17 mouse cellular contexts compared by ENCODE assay signal in genomic region chr4:59253055-59253434, GRCm38 (mm10).
A peak's percentile ranks its signal among the peaks of the same experiment; 100 is the strongest.
DNase-seq lines count a peak whose midpoint lies in the region; ATAC-seq and TF ChIP-seq lines count a peak whose summit lies in the region.
"Had no signal": no experiment of that assay in that cellular context is flagged by ENCODE, and none has a peak within 500 bp of the region (broad histone marks: within the 10 kb centered on the region; RNA-seq: fewer than 3 reads in every experiment).

No protein-coding gene starts in this region.

- no peaks in the 10 kb centered on the region for H3K27me3 ChIP-seq in heart, embryonic 12.5 days (replicated peaks)
- H3K27me3 ChIP-seq in embryonic facial prominence, embryonic 15.5 days: no peaks in the 10 kb centered on the region
- H3K27me3 ChIP-seq in liver, adult 2 months (ENCODE audit: control insufficient read depth, insufficient read depth, low read length): no peaks in the 10 kb centered on the region

- H3K27ac ChIP-seq in heart, embryonic 12.5 days (ENCODE audit: poor library complexity, severe bottlenecking): no peak overlapping the region
- peak overlapping the region; percentile 34; the same call in 1 of the 2 replicates for H3K27ac ChIP-seq in embryonic facial prominence, embryonic 15.5 days (replicated peaks)
- H3K27ac ChIP-seq in liver, adult 2 months (replicated peaks; ENCODE audit: insufficient read depth, low read depth, low read length): no peak overlapping the region
- no peak overlapping the region for H3K27ac ChIP-seq in layer of hippocampus, adult 2 months
- H3K27ac ChIP-seq: gastrocnemius, adult 2 months had no signal

- H3K4me3 ChIP-seq in heart, embryonic 12.5 days: no peak overlapping the region
- no peak overlapping the region for H3K4me3 ChIP-seq in embryonic facial prominence, embryonic 15.5 days (replicated peaks)
- H3K4me3 ChIP-seq in liver, adult 2 months (ENCODE audit: insufficient read depth, low read depth, low read length): no peak overlapping the region
- H3K4me3 ChIP-seq in layer of hippocampus, adult 2 months: no peak overlapping the region
- H3K4me3 ChIP-seq: gastrocnemius, adult 2 months had no signal

- peaks cover 6% of the 10 kb centered on the region; the same call in 1 of the 2 replicates for H3K4me1 ChIP-seq in heart, embryonic 12.5 days (replicated peaks)
- H3K4me1 ChIP-seq in embryonic facial prominence, embryonic 15.5 days: no peaks in the 10 kb centered on the region
- H3K4me1 ChIP-seq in liver, adult 2 months (ENCODE audit: control insufficient read depth, insufficient read depth, low read length): peaks cover 2% of the 10 kb centered on the region; the same call in 1 of the 2 replicates

- no peaks in the 10 kb centered on the region for H3K79me2 ChIP-seq in liver, adult 2 months (ENCODE audit: control insufficient read depth, insufficient read depth, low read length)

- TF ChIP-seq POLR2A in liver, adult 2 months (IDR thresholded peaks at IDR 0.05; ENCODE audit: extremely low read depth, insufficient read depth, low read length): no peak

- intact Hi-C loops in left cerebral cortex, postnatal 14 days (cut with DNase I): no loop called here

- H3K9ac ChIP-seq in heart, embryonic 12.5 days: no peak overlapping the region
- no peak overlapping the region for H3K9ac ChIP-seq in embryonic facial prominence, embryonic 15.5 days
- H3K9ac ChIP-seq in liver, adult 2 months (ENCODE audit: low read depth, low read length): no peak overlapping the region

- no peaks in the 10 kb centered on the region for H3K9me3 ChIP-seq in heart, embryonic 12.5 days (replicated peaks)
- H3K9me3 ChIP-seq in embryonic facial prominence, embryonic 15.5 days (replicated peaks): no peaks in the 10 kb centered on the region

- H3K36me3 ChIP-seq in heart, embryonic 12.5 days: no peaks in the 10 kb centered on the region
- H3K36me3 ChIP-seq in embryonic facial prominence, embryonic 15.5 days: no peaks in the 10 kb centered on the region
- H3K36me3 ChIP-seq in liver, adult 2 months (ENCODE audit: control insufficient read depth, insufficient read depth, low read length): no peaks in the 10 kb centered on the region

- TF ChIP-seq CTCF in liver, adult 2 months (IDR thresholded peaks at IDR 0.05; ENCODE audit: low read depth, low read length): no peak
- TF ChIP-seq CTCF in layer of hippocampus, adult 2 months (conservative IDR thresholded peaks at IDR 0.05): no peak

- WGBS in heart, embryonic 12.5 days: 52% methylated on average over 5 of the region's 5 CpGs
- 80% methylated on average over 5 of the region's 5 CpGs for WGBS in embryonic facial prominence, embryonic 15.5 days
- WGBS in liver, adult 2 months: 36% methylated on average over 5 of the region's 5 CpGs

- DNase-seq in heart, adult 11 months: no peak
- peak; percentile 57 for DNase-seq in liver, adult 2 months (ENCODE audit: extremely low read depth, low read depth, low spot score)
- peak; percentile 8 for DNase-seq in lung, postnatal 14 days
- no peak for DNase-seq in left cerebral cortex, postnatal 14 days (ENCODE audit: low spot score in 2 of 2)
- DNase-seq in urinary bladder, postnatal 4 days (ENCODE audit: low spot score in 2 of 2): no peak
- no peak for DNase-seq in layer of hippocampus, adult 2 months (ENCODE audit: low spot score in 2 of 2)
- DNase-seq: adrenal gland, adult 8-10 months; cerebellum, adult 2 months; gastrocnemius, adult 2 months; heart, postnatal 36 days; midbrain, embryonic 14.5 days; thymus, adult 2 months had no signal

- peak; percentile 78 for ATAC-seq in heart, embryonic 12.5 days (ENCODE audit: insufficient number of reproducible peaks, low FRiP score)
- no peak for ATAC-seq in embryonic facial prominence, embryonic 15.5 days (ENCODE audit: insufficient number of reproducible peaks, low FRiP score, low TSS enrichment, low read depth)
- ATAC-seq: forebrain, embryonic 14.5 days; hindbrain, embryonic 16.5 days had no signal

- no peak overlapping the region for H3K4me2 ChIP-seq in heart, embryonic 12.5 days
- H3K4me2 ChIP-seq in embryonic facial prominence, embryonic 15.5 days (replicated peaks): no peak overlapping the region
- H3K4me2 ChIP-seq: heart, embryonic 11.5 days had no signal

Comparison
In these comparisons a context has a peak if more than half of its experiments do, and no peak if none do; other contexts are left out.
1. DNase-seq: peak in liver, adult 2 months (single experiment) and lung, postnatal 14 days (single experiment); none in heart, adult 11 months (single experiment), left cerebral cortex, postnatal 14 days (0 of 2), urinary bladder, postnatal 4 days (0 of 2) and layer of hippocampus, adult 2 months (0 of 2).